Mouse (Mus musculus) 3T3-L1 (cell line): ENCODE data around the gene Cd3d.
A peak's percentile ranks its signal among the peaks of the same experiment; 100 is the strongest.

ENCODE experiments used
- DNase-seq: peaks from one replicate; pipeline ENCODE4 v3.0.0-alpha.2; 2015; ENCODE audit warnings: low read depth, low spot score

The Cd3d gene

DNA sequence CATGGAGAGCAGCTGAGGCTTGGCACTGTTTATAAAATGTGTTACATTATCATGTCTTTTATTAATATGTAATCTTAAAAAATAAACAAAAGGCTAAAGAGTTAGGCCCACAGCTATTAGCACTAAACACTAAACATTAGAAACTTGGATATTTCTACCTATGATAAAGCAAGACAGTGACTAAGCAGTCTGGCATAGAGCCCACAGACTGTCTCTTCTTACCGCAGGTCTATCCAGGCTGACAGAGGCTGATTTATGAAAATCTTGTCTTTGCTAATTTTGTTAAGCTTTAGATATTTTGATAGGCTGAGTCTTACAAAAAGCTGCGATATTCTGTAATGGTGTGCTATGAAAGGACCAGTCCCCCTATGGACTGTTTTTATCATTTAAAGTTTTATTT lies 11.7 kb downstream of the Cd3d start:
- peak; percentile 77 for DNase-seq

DNA sequence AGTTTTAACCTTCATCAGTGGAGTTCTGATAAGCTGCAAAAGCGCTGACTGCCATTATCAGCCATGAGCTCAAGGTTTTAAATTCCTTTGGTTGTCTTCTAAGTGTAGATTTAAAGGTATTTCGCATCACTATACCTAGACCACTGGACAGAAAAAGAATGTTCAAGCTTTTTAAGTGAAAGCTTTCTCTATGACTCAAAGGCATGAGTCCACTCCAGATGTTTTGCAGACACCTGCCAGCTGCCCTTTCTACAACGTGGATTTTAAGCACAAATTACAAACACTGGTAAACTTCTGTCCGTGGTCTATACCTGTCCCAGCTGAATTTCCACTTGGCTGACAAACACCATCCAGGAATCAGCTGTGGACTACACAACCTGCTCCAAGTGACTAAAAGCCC lies 13.4 kb downstream of the Cd3d start:
- no peak for DNase-seq

DNA sequence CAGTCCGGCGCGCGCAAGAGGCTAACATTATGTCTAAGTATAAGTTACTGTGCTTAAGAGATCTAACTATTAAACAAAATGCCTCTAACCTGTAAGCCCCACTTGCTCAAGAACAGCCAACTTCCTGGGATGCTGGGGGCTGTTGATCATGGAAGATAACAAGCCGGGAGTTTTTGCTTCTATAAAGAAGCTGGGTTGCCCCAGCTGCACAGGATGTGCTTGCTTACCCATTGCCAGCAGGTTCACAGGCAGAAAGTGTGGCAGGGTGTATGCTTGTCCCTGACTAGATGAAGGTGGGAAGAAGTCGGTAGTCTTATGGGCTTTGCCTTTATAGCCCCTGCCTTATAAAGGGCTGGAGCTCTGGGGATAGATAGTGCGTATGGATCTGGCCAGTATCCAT lies 15.0 kb downstream of the Cd3d start:
- DNase-seq, result no peak

DNA sequence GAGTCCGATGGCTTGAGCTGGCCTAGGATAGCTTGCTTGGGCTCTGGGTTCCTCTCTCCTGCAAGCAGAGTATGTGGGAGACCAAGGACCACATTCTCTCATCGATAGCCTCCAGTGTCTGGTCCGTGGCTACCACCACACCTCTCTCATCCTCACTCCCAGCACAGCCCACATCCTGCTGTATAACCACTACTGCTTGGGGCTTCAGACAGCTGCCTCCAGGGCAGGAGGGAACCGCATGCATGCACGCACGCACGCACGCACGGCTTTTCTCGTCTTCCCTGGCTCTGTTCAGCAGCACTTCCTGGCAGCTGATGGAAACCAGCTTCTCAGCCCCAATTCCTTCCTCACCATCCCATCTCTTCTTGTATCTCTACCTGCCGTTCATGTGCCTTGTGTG lies 16.6 kb downstream of the Cd3d start:
- no peak for DNase-seq

DNA sequence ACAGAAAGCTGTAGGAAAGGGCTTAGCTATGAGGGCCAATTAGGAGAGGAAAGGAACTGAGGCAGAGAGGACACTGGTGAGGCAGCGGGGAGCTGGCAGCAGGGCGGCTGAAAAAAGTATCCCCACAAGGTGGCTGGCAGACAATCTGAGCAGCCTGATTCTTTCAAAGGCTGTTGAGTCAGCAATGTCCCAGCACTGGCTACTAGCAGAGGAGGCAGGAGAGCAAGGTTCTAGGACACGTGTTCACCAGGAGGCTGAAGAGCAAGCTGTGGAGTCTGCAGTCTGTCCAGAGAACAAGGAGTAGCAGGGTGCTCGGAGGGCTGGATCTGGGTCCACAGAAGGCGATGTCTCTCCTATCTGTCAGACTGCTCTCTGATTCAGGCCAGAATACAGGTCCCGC lies 17.6 kb downstream of the Cd3d start:
- peak; percentile 24 for DNase-seq

DNA sequence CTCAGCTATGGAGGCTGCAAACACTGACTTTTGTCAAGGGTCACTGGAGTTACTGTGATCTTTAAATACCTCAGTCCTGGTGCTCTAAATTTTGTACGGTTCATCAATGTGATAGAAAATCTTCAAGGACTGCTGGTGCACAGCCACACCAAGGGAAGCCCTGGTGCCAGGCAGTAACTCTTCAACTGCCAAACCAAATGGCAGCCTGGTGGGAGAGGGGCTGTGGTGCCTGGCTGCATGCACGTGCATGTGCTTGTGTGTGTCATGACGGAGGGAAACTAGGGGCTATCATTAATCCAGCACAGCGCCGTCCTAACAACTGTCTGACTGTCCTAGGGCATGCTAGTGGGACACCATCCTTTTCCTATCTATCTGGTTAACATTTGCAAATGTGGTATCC lies 18.2 kb downstream of the Cd3d start:
- no peak for DNase-seq

DNA sequence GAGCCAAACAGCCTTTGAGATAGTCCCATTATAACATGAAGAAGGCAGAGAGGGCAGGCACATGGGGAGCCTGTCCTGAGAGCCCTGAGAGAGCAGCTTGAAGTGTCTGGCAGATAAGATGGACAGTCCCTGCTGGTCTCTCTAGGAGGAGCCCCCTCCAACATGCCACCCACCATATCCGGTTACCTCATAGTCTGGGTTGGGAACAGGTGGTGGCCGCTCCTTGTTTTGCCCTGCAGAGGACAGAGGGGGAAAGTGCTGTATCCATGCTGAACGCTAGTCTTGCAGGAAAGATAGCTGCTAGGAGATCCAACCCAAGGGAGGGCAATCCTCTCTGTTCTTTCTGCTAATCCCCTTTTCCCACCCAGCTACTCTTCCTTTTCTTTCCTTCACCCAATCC lies 18.7 kb downstream of the Cd3d start:
- no peak for DNase-seq

DNA sequence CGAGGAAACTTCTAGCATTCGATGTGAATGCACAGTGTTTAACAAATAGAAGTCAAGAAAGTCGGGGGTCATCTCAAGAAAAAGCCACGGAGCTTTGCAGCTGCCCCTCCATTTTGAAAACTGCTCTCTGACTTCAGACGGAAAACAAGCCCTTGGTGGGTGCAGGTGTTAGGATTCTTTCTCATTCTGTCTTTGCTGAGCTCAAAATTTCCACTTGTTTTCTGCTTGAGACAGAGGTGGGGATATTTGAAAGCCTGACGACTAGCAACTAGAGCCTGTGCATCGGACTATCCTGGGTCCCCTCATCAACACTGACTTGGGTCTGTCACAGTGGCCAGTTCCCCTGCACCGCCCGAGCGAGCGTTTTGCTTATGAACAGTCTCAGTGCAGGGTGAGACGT lies 25.8 kb downstream of the Cd3d start:
- no peak for DNase-seq

DNA sequence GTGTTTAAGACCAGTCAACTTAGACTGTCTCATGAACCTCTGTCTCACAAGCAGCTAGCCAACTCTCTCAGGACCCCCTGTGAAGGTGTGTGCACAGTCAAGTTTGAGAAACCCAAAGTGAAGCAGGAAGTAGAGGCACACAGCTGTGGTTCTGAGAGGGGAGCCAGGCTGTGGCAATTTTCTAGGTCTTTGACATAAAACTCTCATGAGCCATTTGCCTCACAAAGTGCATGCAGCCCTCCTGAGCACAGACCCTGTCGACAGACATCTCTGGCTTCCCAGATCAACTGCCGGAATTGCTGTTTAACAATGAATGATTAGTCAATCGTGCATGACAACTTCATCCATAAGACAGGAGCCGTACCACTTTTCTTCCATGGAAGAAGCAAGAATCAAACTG lies 26.8 kb downstream of the Cd3d start:
- no peak for DNase-seq

DNA sequence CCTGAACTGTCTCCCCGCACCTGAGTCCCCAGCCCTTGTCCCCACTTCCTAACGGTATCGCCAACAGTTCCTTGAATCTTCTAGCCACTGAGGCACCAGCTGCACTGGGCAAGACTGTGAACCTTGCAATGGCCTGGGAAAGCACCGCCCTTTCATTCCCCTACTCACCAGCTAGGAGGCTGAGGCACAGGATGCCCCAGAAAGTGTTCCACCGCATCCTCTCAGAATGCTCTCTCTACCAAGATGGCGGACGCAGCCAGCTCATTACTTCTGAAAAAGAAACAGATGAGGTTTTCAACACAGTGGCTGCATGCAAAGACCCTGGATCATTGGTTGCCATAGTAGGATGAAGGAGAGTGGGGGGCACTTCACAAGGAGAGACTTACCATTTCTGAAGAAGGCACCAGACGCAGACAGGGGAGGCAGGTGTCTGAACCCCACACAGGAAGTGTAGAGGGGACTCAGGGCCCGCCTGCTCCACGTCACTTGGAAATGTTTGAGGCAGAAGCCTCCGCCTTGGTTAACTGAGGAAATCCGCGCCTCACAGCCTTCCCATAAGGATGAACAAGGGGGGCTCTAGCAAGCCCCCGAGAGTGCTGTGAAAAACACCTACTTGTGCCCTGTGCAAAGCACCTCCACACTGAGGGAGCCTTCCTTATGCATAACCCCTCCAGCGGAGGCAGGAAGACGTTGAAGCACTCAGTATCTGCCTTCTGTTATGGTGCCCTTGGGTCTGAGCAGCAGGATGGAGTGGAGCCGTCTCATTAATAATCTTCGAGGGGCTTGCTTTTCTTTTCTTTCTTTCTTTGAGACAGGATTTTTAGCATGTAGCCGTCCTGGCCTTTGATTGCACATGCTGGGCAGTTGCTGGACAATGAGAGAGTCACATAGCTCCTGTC lies 27.8 kb downstream of the Cd3d start, which contains the start of gene Cd3e:
Gene Cd3e (minus strand): TSS at position 448 of the 899 bp plus-strand sequence.
- DNase-seq, result no peak

DNA sequence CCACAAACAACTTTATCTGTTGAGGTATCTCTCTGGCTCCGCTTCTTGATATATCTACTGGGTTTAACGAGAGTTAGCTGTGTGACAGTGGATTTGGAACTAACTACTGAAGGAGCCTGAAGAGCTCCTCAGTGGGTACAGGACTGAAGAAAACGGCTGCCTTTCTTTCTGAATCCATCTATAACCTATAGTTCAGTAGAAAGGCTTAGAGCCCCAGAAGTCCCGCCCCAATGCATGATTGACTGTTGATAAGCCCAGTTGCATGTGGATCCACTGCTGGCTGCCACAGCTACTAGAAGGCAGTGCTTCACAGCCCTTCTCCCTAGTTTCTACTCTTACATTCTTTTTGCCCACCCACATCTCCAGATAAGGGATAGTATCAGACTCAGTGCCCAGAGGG lies 28.9 kb downstream of the Cd3d start:
- no peak for DNase-seq

DNA sequence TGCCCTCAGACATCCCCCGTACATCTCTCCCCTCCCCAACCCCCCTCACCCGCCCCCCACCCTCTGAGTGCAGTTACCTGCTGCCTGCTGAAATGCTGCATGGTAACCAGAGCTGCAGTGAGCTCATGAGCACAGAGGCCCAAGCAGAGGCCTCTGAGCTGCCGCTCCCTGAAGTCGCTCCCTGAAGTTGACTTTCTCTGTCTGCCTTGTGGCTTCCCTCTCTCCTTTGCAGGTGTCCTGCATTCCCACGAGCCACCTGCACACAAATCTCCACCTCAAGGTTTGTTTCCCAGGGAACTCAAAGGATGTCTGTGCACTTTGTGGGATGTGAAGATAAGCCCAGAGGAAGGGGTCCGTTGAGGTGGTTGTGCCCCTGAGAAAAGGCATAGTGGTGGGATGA lies 29.7 kb downstream of the Cd3d start:
- no peak for DNase-seq

DNA sequence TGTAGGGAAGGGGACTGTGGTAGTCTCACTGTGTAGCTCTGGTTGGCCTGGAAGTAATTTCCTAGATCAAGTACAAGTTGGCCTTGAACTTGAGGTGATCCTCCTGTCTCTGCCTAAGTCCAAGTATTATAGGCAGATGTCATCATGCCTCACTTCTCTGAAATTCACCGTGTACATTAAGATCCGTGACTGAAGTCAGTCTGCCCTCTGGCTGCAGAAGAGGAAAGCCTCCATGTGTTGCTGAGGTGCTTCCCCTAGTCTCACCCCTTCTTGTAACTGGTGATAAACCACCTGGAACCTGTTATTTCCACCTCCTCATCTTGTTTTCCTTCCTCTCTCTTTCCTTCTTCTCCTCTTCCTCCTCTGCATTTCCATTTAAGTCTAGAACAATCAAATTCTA lies 33.3 kb downstream of the Cd3d start:
- no peak for DNase-seq

DNA sequence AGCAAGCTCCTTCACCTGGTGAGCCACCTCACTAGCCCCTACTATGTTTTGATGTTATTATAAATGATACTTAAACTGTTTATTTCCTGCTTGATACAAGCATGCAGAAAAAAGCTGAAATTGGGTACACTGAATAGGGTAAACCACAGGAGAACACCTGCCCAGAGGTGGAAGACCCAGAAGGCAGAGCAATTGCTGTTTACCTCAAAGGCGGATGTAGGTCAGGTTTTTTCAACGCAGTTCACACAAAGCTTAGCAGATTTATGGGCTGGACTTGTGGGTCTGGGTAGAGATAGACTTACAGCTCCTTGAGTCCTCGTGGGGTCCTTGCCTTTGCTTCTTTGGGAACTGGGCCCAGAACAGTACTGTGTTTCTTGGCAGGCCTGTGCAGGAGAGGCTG lies 34.3 kb downstream of the Cd3d start:
- no peak for DNase-seq

DNA sequence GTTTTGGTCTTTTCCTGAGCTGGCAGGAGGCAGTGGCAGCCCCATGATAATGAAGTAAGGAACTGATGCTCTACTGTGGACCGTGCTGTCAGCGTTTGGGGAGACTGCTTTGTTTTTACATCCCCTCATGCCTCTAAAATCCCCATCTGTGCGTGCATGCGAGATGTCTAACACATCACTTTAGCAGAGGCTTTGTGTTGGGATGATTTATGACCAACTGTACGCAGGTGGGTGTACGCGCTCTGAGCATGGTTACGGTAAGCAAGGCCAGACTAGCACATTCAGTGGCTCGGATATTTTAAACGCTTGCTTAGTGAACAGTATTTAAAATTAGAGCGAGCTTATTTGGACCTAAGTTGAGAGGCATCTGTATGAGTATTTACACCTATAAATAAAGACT lies 36.4 kb downstream of the Cd3d start:
- no peak for DNase-seq

DNA sequence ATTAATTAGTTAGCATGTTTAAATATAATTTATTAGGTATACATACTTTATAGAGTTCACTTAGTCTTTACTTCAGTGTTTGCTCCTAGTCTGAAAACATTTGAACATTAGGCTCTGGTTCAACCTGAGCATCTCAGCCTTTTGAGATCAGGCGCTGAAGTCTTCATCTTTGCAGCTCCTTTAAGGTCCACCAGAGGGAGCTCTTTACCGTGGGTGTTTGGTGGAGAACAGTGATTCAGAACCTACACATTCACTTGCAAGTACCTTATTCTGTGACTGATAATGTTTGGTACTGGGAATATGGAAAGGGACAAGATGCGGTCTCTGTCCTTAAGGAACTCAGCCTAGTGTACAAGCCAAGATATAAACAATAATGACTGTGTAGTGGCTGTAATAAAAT lies 41.2 kb downstream of the Cd3d start:
- peak; percentile 77 for DNase-seq

DNA sequence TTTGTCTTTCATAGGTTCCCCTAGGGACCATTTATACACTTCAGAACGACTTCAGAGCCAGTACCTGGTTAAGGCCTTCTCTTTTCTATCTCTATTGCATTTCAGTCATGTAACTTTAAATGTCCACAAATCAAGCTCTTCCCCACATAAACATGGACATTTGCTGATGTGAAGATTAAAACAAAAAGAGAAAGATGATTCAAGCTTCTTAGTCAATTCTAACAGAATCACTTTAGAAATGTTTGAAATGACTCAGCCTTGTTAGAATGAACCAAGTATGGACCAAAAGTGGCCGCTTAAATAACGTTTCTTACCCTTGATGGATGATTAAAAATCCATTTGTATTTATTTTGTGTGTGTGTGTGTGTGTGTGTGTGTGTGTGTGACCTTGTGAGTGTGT lies 42.1 kb downstream of the Cd3d start:
- DNase-seq, result no peak

DNA sequence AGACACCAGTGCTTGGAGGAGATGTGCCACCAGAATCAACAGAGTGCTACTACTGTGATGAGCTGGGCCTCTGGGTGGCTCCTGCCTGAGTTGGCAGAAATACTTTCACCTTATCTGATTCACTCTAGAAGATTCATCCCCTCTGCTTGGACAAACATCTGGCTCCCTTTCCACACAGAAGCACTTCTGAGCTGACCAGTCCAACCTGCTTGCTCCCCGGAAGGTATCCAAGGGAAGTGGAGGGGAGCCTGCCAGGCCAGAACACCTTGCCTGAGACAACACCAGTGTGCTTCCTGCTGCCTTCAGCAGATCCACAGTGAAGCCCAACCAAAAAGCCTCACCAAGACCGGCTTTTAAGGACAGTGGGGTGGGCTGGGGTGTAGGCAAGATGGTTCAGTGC lies 42.6 kb downstream of the Cd3d start:
- no peak for DNase-seq

DNA sequence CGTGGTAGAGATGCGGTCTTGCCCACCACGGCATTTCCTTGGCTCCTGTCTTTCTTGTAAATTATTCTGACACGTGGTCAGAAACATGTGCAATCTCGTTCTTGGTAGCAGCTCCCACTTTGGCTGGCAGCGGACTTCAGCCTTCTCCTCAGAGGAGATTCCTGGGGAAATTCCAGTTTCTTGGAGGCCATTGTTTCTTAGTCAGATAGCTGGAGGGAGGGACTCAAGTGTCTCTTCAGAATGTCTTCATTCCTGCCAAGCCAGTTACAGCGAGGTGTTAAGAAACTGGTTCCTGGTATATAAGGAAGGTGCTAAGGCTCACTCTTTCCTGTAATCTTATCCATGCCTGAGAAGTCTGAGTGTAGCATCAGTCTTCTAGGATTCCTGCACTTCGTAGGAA lies 45.8 kb downstream of the Cd3d start:
- DNase-seq, result no peak

DNA sequence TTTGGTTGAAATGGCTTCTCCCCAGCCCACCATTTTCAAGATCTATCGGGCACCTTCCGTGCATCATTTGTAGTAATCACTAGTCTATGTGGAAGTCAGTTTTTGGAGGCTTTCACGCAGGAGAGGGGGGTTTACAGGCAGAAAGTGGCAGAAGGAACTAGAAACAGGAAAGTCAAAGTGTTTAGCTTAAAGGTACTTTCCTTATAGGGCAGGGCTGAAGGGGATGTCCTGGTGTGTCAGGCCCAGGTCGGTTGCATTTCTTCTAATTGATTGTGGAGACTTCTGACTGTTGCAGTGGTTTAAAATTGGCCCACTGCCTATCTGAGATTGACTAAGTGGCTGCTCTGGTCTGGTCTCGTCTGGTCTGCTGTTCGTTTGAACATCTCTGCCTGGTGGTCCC lies 48.8 kb downstream of the Cd3d start:
- DNase-seq, result no peak

DNA sequence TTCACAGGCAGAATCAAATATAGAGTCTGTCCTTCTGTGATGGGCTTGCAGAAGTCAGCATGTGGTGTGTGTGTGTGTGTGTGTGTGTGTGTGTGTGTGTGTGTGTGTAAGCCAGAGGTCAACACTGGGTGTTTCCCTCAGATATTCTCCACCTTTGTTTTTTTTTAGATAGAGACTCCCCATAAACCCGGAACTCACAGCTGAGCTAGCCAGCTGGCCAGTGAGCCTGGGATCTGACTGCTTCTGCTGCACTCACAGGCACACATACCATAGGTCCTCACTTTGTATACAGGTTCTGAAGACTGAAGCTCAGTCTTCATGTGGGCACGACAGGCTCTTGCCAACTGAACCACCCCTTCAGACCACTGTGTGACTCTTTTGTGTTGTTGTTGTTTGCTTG lies 50.7 kb downstream of the Cd3d start:
- no peak for DNase-seq

DNA sequence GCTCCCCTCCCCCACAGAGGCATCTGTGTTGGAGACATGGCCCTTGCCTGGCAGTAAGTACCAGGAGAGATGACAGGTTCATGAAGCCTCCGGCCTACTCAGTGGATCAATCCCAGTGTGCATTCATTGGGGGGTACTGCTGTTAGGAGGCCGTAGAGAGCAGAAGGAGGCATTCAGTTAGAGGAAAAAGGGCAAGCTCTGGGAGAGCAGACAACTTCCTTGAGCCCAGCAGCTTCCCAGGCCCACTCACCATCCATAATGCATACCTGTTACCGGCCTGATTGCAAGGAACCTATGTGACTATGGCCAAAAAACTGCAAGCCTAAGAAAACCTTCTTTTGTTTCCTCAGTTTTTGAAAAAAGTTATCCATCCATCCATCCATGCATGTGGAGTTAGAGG lies 52.9 kb downstream of the Cd3d start:
- no peak for DNase-seq
